Mouse (Mus musculus) ES-Bruce4 (cell line): Measurements from ENCODE around the gene Olfr401. TPM values are rescaled to one million over a fixed set of nuclear protein-coding genes. Genes with fewer than 3 reads are reported as not detected.

Experiments
- H3K27ac ChIP-seq: 2 replicates; pipeline ENCODE4 v1.5.1; 2012; ENCODE audit warnings: low read length, inconsistent platforms; ENCODE audit not compliant: insufficient read depth
- H3K27me3 ChIP-seq: 2 replicates; pipeline ENCODE4 v1.6.1; 2012; ENCODE audit warnings: mild to moderate bottlenecking, low read length, inconsistent platforms; ENCODE audit not compliant: control insufficient read depth, poor library complexity, insufficient read depth, severe bottlenecking
- H3K36me3 ChIP-seq: 2 replicates; pipeline ENCODE4 v1.6.1; 2012; ENCODE audit warnings: inconsistent platforms, mild to moderate bottlenecking, low read length, moderate library complexity; ENCODE audit not compliant: control insufficient read depth, poor library complexity, insufficient read depth, severe bottlenecking
- H3K4me1 ChIP-seq: one replicate; pipeline ENCODE4 v1.8.1; 2011; ENCODE audit warnings: low read length; ENCODE audit not compliant: control insufficient read depth, insufficient read depth
- H3K4me3 ChIP-seq: 2 replicates; pipeline ENCODE4 v1.5.1; 2011; ENCODE audit warnings: low read depth, mild to moderate bottlenecking, low read length
- H3K9ac ChIP-seq: 2 replicates; pipeline ENCODE4 v1.6.1; 2012; ENCODE audit warnings: low read depth, mild to moderate bottlenecking, inconsistent platforms; ENCODE audit not compliant: poor library complexity, severe bottlenecking
- H3K9me3 ChIP-seq: replicated peaks from 2 replicates; pipeline ENCODE4 v1.6.1; 2012; ENCODE audit warnings: mild to moderate bottlenecking, low read length, inconsistent platforms; ENCODE audit not compliant: control insufficient read depth, poor library complexity, insufficient read depth, severe bottlenecking
- CTCF ChIP-seq: IDR thresholded peaks from one replicate; pipeline ENCODE4 v1.8.1; 2011; ENCODE audit warnings: low read depth, low read length
- EP300 ChIP-seq: IDR thresholded peaks from 2 replicates; pipeline ENCODE4 v1.6.1; 2011; ENCODE audit warnings: low read depth, low read length; ENCODE audit not compliant: insufficient read depth
- POLR2A ChIP-seq: IDR thresholded peaks from one replicate; pipeline ENCODE4 v1.8.1; 2011; ENCODE audit warnings: low read length; ENCODE audit not compliant: insufficient read depth
- polyA plus RNA-seq: library from polyadenylated mRNA; stranded (reverse); fragments of >200 nt; gene quantifications from 2 replicates; pipeline ENCODE4 v1.2.4, GENCODE M21; 2011; ENCODE audit warnings: low read depth; ENCODE audit not compliant: missing spikeins, insufficient read depth, insufficient read length

Gene Olfr401
- polyA plus RNA-seq, 1 experiment = not detected

GRCm38 (mm10) chr11:74145866-74146265 lies 32.4 kb downstream of the Olfr401 start:
- Histone ChIP-seq H3K4me1 (no peaks in the 10 kb centered on the region), H3K27me3 (no peaks in the 10 kb centered on the region), H3K9me3 (peaks cover 20% of the 10 kb centered on the region), H3K9ac (no peak overlapping the region), H3K4me3 (no peak overlapping the region), H3K27ac (no peak overlapping the region), H3K36me3 (no peaks in the 10 kb centered on the region)
- TF ChIP-seq EP300 (no peak), CTCF (no peak), POLR2A (no peak)

- H3K36me3 ChIP-seq = no peaks in the 10 kb centered on the region
- no peak within 1 kb of the TSS for H3K4me3 ChIP-seq
- no peak within 1 kb of the TSS for H3K27ac ChIP-seq
- no peaks in the 10 kb centered on the region for H3K9me3 ChIP-seq
- H3K4me1 ChIP-seq = no peaks in the 10 kb centered on the region
- no peak within 1 kb of the TSS for H3K9ac ChIP-seq
- no peaks in the 10 kb centered on the region; the same call in 1 of the 2 replicates for H3K27me3 ChIP-seq
- no peak for TF ChIP-seq CTCF
- TF ChIP-seq POLR2A = no peak
- TF ChIP-seq EP300 = no peak
Observed at GRCm38 (mm10) chr11:74153229-74153628, 39.7 kb downstream of the Olfr401 start, which contains the start of gene Olfr402. Olfr402 (plus strand) TSS chr11:74153529.

DNA sequence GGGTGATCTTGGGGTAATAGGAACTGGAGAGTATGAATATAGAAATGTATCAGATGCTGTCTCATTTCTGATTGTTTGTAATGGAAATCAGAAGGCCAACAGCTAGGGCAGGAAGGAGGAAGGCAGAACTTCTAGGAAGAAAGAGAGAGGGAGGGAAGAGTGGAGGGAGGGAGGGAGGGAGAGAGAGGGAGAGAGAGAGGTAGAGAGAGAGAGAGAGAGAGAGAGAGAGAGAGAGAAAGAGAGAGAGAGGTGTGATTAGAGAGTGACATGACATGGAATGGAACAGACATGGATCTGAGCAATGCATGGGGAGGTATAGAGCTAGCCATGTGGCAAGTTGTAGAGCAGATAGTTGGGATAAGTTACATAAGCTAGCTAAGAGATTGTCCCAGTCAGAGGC lies 55.3 kb downstream of the Olfr401 start:
- H3K27ac ChIP-seq = no peak overlapping the region
- H3K27me3 ChIP-seq = no peaks in the 10 kb centered on the region
- no peaks in the 10 kb centered on the region for H3K9me3 ChIP-seq
- no peaks in the 10 kb centered on the region for H3K36me3 ChIP-seq
- TF ChIP-seq EP300 = no peak
- no peak for TF ChIP-seq POLR2A
- no peak for TF ChIP-seq CTCF
- no peak overlapping the region for H3K9ac ChIP-seq
- H3K4me3 ChIP-seq = no peak overlapping the region
- no peaks in the 10 kb centered on the region for H3K4me1 ChIP-seq

Other genes starting within 250 kb of the Olfr401 start
- not detected in 2 replicates for gene Olfr394, start 222.9 kb upstream of the Olfr401 start, polyA plus RNA-seq
- gene Olfr395, start 204.4 kb upstream of the Olfr401 start, polyA plus RNA-seq = not detected in 2 replicates
- not detected in 2 replicates for gene Olfr23, start 177.0 kb upstream of the Olfr401 start, polyA plus RNA-seq
- gene Olfr397, start 152.9 kb upstream of the Olfr401 start, polyA plus RNA-seq = not detected in 2 replicates
- gene Olfr398, start 123.3 kb upstream of the Olfr401 start, polyA plus RNA-seq = not detected in 2 replicates
- not detected in 2 replicates for gene Olfr139, start 57.2 kb upstream of the Olfr401 start, polyA plus RNA-seq
- not detected in 2 replicates for gene Olfr399, start 57.1 kb upstream of the Olfr401 start, polyA plus RNA-seq
- gene Zfp616, start 43.8 kb upstream of the Olfr401 start, polyA plus RNA-seq = not detected in 2 replicates
- not detected in 2 replicates for gene Olfr402, start 39.8 kb downstream of the Olfr401 start, polyA plus RNA-seq
- gene Olfr403, start 72.5 kb downstream of the Olfr401 start, polyA plus RNA-seq = not detected in 2 replicates
- not detected in 2 replicates for gene Olfr43, start 97.7 kb downstream of the Olfr401 start, polyA plus RNA-seq
- not detected in 2 replicates for gene Olfr406, start 146.1 kb downstream of the Olfr401 start, polyA plus RNA-seq
- not detected in 2 replicates for gene Olfr59, start 170.0 kb downstream of the Olfr401 start, polyA plus RNA-seq
- not detected in 2 replicates for gene Olfr410, start 224.3 kb downstream of the Olfr401 start, polyA plus RNA-seq
- gene Olfr411, start 238.9 kb downstream of the Olfr401 start, polyA plus RNA-seq = not detected in 2 replicates
- not detected in 2 replicates for gene Olfr412, start 248.4 kb downstream of the Olfr401 start, polyA plus RNA-seq